Comparison of ENCODE assay signal across 26 mouse cellular contexts in the genomic region with DNA sequence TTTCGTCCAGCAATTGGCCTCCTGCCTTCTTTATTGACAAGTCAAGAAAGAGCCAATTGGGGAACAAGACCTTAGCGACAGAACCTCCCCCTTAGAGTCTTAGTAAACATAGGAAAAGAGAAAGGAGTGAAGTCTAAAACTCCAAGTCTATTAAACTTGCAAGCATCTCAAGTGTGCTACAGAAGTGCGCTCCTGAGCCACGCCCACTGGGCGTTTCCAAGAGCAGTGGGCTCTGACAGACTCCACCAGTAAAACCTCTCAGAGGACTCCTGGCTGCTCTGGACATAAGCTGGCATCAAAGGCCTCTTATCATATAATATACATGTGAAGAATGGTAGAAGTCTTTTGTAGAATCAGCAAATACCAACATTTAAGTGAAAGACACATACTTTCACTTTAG. TPM values are rescaled to one million over a fixed set of nuclear protein-coding genes. Genes with fewer than 3 reads are reported as not detected.
DNase-seq lines count a peak whose midpoint lies in the region; ATAC-seq and TF ChIP-seq lines count a peak whose summit lies in the region.
"Had no signal": no experiment of that assay in that cellular context is flagged by ENCODE, and none has a peak within 500 bp of the region (broad histone marks: within the 10 kb centered on the region; RNA-seq: fewer than 3 reads in every experiment).

No protein-coding gene starts in this region.

- TF ChIP-seq CTCF in liver, postnatal 0 days (IDR thresholded peaks at IDR 0.05; ENCODE audit: low read depth) = no peak

- H3K9ac ChIP-seq in heart, embryonic 11.5 days (ENCODE audit: low read depth, low read length) = peak overlapping the region; percentile 8; the same call in 1 of the 2 replicates
- H3K9ac ChIP-seq in liver, postnatal 0 days (replicated peaks) = no peak overlapping the region
- H3K9ac ChIP-seq in stomach, embryonic 16.5 days (ENCODE audit: low read length) = no peak overlapping the region
- H3K9ac ChIP-seq: forebrain, embryonic 15.5 days; hindbrain, embryonic 15.5 days; liver, embryonic 15.5 days; neural tube, embryonic 13.5 days had no signal

- DNase-seq in heart, postnatal 25 days (ENCODE audit: low spot score) = no peak
- DNase-seq in liver = peak; percentile 58
- DNase-seq in liver, postnatal 0 days = no peak
- DNase-seq in lung, postnatal 10 days = peak; percentile 79
- DNase-seq: adrenal gland, postnatal 14 days; cerebellum, adult 18-20 months; kidney, adult 11 months; kidney, postnatal 10 days; thymus, adult 2 months had no signal

- peak overlapping the region; percentile 30; the same call in 1 of the 2 replicates for H3K27ac ChIP-seq in heart, embryonic 11.5 days (ENCODE audit: low read depth, low read length)
- no peak overlapping the region for H3K27ac ChIP-seq in liver, postnatal 0 days (ENCODE audit: low read depth)
- no peak overlapping the region for H3K27ac ChIP-seq in stomach, embryonic 16.5 days (ENCODE audit: low read length)
- H3K27ac ChIP-seq: embryonic facial prominence, embryonic 10.5 days; forebrain, embryonic 15.5 days; hindbrain, embryonic 15.5 days; midbrain, embryonic 10.5 days; neural tube, embryonic 13.5 days had no signal

- H3K4me3 ChIP-seq in heart, embryonic 11.5 days (ENCODE audit: low read depth, low read length) = no peak overlapping the region
- H3K4me3 ChIP-seq in liver, postnatal 0 days (ENCODE audit: low read depth, low read length) = no peak overlapping the region
- no peak overlapping the region for H3K4me3 ChIP-seq in stomach, embryonic 16.5 days (replicated peaks; ENCODE audit: low read length)
- H3K4me3 ChIP-seq: embryonic facial prominence, embryonic 10.5 days; erythroblast, embryonic 14.5 days; forebrain, embryonic 15.5 days; hindbrain, embryonic 15.5 days; liver, embryonic 15.5 days; midbrain, embryonic 10.5 days; neural tube, embryonic 13.5 days had no signal

- H3K36me3 ChIP-seq in heart, embryonic 11.5 days (ENCODE audit: control insufficient read depth, insufficient read depth, low read length) = peaks cover 16% of the 10 kb centered on the region; the same call in 1 of the 2 replicates
- peaks cover 59% of the 10 kb centered on the region for H3K36me3 ChIP-seq in liver, postnatal 0 days (replicated peaks; ENCODE audit: insufficient read depth, low read length)
- peaks cover 4% of the 10 kb centered on the region for H3K36me3 ChIP-seq in stomach, embryonic 16.5 days (ENCODE audit: control insufficient read depth, insufficient read depth, low read length)

- 67% methylated on average over 5 of the region's 5 CpGs for WGBS in heart, embryonic 11.5 days (ENCODE audit: insufficient replicate concordance)
- 77% methylated on average over 5 of the region's 5 CpGs for WGBS in liver, postnatal 0 days (ENCODE audit: insufficient replicate concordance)
- 69% methylated on average over 5 of the region's 5 CpGs for WGBS in stomach, embryonic 16.5 days

- TF ChIP-seq EP300 in liver, postnatal 0 days (IDR thresholded peaks at IDR 0.05; ENCODE audit: low read depth) = no peak

- ATAC-seq in heart, embryonic 11.5 days (replicated peaks; ENCODE audit: insufficient number of reproducible peaks, low FRiP score, low TSS enrichment) = no peak
- no peak for ATAC-seq in liver, postnatal 0 days
- ATAC-seq in stomach, embryonic 16.5 days (ENCODE audit: insufficient read depth, low FRiP score) = no peak
- no peak for ATAC-seq in granulocyte monocyte progenitor cell, adult 5-6 weeks (replicated peaks; ENCODE audit: poor library complexity, severe bottlenecking)
- no peak for ATAC-seq in cerebellum, adult (ENCODE audit: insufficient number of reproducible peaks, low FRiP score, low TSS enrichment)
- ATAC-seq: activated CD4-positive, CD25-positive, alpha-beta regulatory T cell, adult 4 months; forebrain, embryonic 15.5 days had no signal

- H3K4me2 ChIP-seq in heart, embryonic 11.5 days = peak overlapping the region; percentile 46
- no peak overlapping the region for H3K4me2 ChIP-seq in liver, postnatal 0 days (ENCODE audit: low read depth, low read length)
- H3K4me2 ChIP-seq in stomach, embryonic 16.5 days (ENCODE audit: low read depth, low read length) = peak overlapping the region; percentile 25; the same call in 1 of the 2 replicates
- H3K4me2 ChIP-seq: forebrain, embryonic 15.5 days; hindbrain, embryonic 15.5 days; liver, embryonic 15.5 days; neural tube, embryonic 13.5 days had no signal

- no peaks in the 10 kb centered on the region for H3K9me3 ChIP-seq in heart, embryonic 11.5 days (replicated peaks; ENCODE audit: control insufficient read depth, low read length)
- no peaks in the 10 kb centered on the region for H3K9me3 ChIP-seq in liver, postnatal 0 days (ENCODE audit: low read length)
- no peaks in the 10 kb centered on the region for H3K9me3 ChIP-seq in stomach, embryonic 16.5 days (replicated peaks; ENCODE audit: control insufficient read depth, low read length)
- H3K9me3 ChIP-seq: embryonic facial prominence, embryonic 10.5 days; forebrain, embryonic 15.5 days; hindbrain, embryonic 15.5 days; liver, embryonic 15.5 days; midbrain, embryonic 10.5 days; neural tube, embryonic 13.5 days had no signal

- peaks cover 54% of the 10 kb centered on the region for H3K4me1 ChIP-seq in heart, embryonic 11.5 days (ENCODE audit: control insufficient read depth, insufficient read depth, low read length)
- peaks cover 44% of the 10 kb centered on the region for H3K4me1 ChIP-seq in liver, postnatal 0 days (ENCODE audit: insufficient read depth)
- 0 out of 2 replicates have a peak, but pooled peaks cover 3% of the 10 kb centered on the region for H3K4me1 ChIP-seq in stomach, embryonic 16.5 days (ENCODE audit: control insufficient read depth, insufficient read depth, low read length)
- H3K4me1 ChIP-seq: forebrain, embryonic 15.5 days; neural tube, embryonic 13.5 days had no signal

- no peaks in the 10 kb centered on the region for H3K27me3 ChIP-seq in heart, embryonic 11.5 days (ENCODE audit: control insufficient read depth, insufficient read depth, low read length)
- H3K27me3 ChIP-seq in liver, postnatal 0 days (ENCODE audit: insufficient read depth, low read length) = no peaks in the 10 kb centered on the region
- H3K27me3 ChIP-seq in stomach, embryonic 16.5 days (ENCODE audit: control insufficient read depth, insufficient read depth, low read length) = no peaks in the 10 kb centered on the region
- H3K27me3 ChIP-seq: forebrain, embryonic 15.5 days; hindbrain, embryonic 15.5 days; liver, embryonic 15.5 days; neural tube, embryonic 13.5 days had no signal

- intact Hi-C loops in heart, postnatal 25 days (cut with DNase I) = no loop called here

RNA-seq across cellular contexts. Expression of a gene that starts 7.2 kb away (rescaled TPM):
- 12.4 and 13.0 TPM in 2 replicates for polyA plus RNA-seq in heart, embryonic 11.5 days (2014; fragmentation: Nextera tagmentation; extraction: Ambion mirVana)
- total RNA-seq in heart, postnatal 25 days (2021) = 10 to 100 TPM; 12.0 to 13.5 TPM
- polyA plus RNA-seq in liver, postnatal 0 days (2015; fragmentation: Nextera tagmentation; extraction: Ambion mirVana) = 5.5 and 5.7 TPM in 2 replicates
- polyA plus RNA-seq in stomach, embryonic 16.5 days (2015; fragmentation: Nextera tagmentation; extraction: Ambion mirVana) = 8.8 and 9.6 TPM in 2 replicates
- 11.8 and 12.6 TPM in 2 replicates for total RNA-seq in granulocyte monocyte progenitor cell, adult 5-6 weeks (2014; fragmentation: Nextera tagmentation)
- total RNA-seq in granulocyte monocyte progenitor cell, adult 5-6 weeks (2017) = 16.8 and 17.4 TPM in 2 replicates

RNA-seq across cellular contexts. Expression of a gene that starts 16.5 kb away (rescaled TPM):
- polyA plus RNA-seq in heart, embryonic 11.5 days (2014; fragmentation: Nextera tagmentation; extraction: Ambion mirVana) = not detected in 2 replicates
- total RNA-seq in heart, postnatal 25 days (2021) = not detected
- not detected in 2 replicates for polyA plus RNA-seq in liver, postnatal 0 days (2015; fragmentation: Nextera tagmentation; extraction: Ambion mirVana)
- polyA plus RNA-seq in stomach, embryonic 16.5 days (2015; fragmentation: Nextera tagmentation; extraction: Ambion mirVana) = not detected in 2 replicates
- not detected in 2 replicates for total RNA-seq in granulocyte monocyte progenitor cell, adult 5-6 weeks (2014; fragmentation: Nextera tagmentation)
- total RNA-seq in granulocyte monocyte progenitor cell, adult 5-6 weeks (2017) = not detected in 2 replicates
- total RNA-seq: adrenal gland, postnatal 14 days; heart, adult 8-10 months; layer of hippocampus, adult 8-10 months; left cerebral cortex, adult 8-10 months; monocyte, adult 5-6 weeks had no signal
- polyA plus RNA-seq: erythroblast, embryonic 14.5 days; forebrain, embryonic 15.5 days; hindbrain, embryonic 15.5 days; limb, embryonic 11.5 days; liver, embryonic 15.5 days; midbrain, embryonic 10.5 days; neural tube, embryonic 13.5 days had no signal

RNA-seq across cellular contexts. Expression of a gene that starts 25.6 kb away (rescaled TPM):
- 10.2 and 11.2 TPM in 2 replicates for polyA plus RNA-seq in heart, embryonic 11.5 days (2014; fragmentation: Nextera tagmentation; extraction: Ambion mirVana)
- total RNA-seq in heart, postnatal 25 days (2021) = 1 to 10 TPM; 3.8 to 4.1 TPM
- 4.5 and 4.9 TPM in 2 replicates for polyA plus RNA-seq in liver, postnatal 0 days (2015; fragmentation: Nextera tagmentation; extraction: Ambion mirVana)
- 10.9 and 11.9 TPM in 2 replicates for polyA plus RNA-seq in stomach, embryonic 16.5 days (2015; fragmentation: Nextera tagmentation; extraction: Ambion mirVana)
- 1.8 and 9.5 TPM in 2 replicates for total RNA-seq in granulocyte monocyte progenitor cell, adult 5-6 weeks (2014; fragmentation: Nextera tagmentation)
- 4.1 and 9.0 TPM in 2 replicates for total RNA-seq in granulocyte monocyte progenitor cell, adult 5-6 weeks (2017)

RNA-seq across cellular contexts. Expression of a gene that starts 40.5 kb away (rescaled TPM):
- polyA plus RNA-seq in heart, embryonic 11.5 days (2014; fragmentation: Nextera tagmentation; extraction: Ambion mirVana) = 0.39 and 0.62 TPM in 2 replicates
- 10 to 100 TPM; 20.0 to 25.3 TPM for total RNA-seq in heart, postnatal 25 days (2021)
- 12.6 and 17.0 TPM in 2 replicates for polyA plus RNA-seq in liver, postnatal 0 days (2015; fragmentation: Nextera tagmentation; extraction: Ambion mirVana)
- 2.3 and 2.8 TPM in 2 replicates for polyA plus RNA-seq in stomach, embryonic 16.5 days (2015; fragmentation: Nextera tagmentation; extraction: Ambion mirVana)
- 0.23 and 1.9 TPM in 2 replicates for total RNA-seq in granulocyte monocyte progenitor cell, adult 5-6 weeks (2014; fragmentation: Nextera tagmentation)
- total RNA-seq in granulocyte monocyte progenitor cell, adult 5-6 weeks (2017) = 0.26 and 0.82 TPM in 2 replicates
- polyA plus RNA-seq: erythroblast, embryonic 14.5 days had no signal

Comparison
In these comparisons a context has a peak if more than half of its experiments do, and no peak if none do; other contexts are left out.
1. DNase-seq: peak in liver (single experiment) and lung, postnatal 10 days (single experiment); none in heart, postnatal 25 days (single experiment) and liver, postnatal 0 days (single experiment).